Mouse (Mus musculus) adrenal gland, postnatal 25 days (tissue): ENCODE measurements around the gene Tbxas1. TPM values are rescaled to one million over a fixed set of nuclear protein-coding genes. Genes with fewer than 3 reads are reported as not detected.

Experiments used
- DNase-seq: peaks from one replicate; pipeline ENCODE4 v3.0.0; 2021; ENCODE audit warnings: mixed read lengths
- total RNA-seq: library from RNA; stranded (reverse); gene quantifications from 2 replicates; pipeline ENCODE4 v1.2.3, GENCODE M21; 2021

Tbxas1 gene
- total RNA-seq, 1 experiment from 2014 or later, result 5.3 TPM

DNA sequence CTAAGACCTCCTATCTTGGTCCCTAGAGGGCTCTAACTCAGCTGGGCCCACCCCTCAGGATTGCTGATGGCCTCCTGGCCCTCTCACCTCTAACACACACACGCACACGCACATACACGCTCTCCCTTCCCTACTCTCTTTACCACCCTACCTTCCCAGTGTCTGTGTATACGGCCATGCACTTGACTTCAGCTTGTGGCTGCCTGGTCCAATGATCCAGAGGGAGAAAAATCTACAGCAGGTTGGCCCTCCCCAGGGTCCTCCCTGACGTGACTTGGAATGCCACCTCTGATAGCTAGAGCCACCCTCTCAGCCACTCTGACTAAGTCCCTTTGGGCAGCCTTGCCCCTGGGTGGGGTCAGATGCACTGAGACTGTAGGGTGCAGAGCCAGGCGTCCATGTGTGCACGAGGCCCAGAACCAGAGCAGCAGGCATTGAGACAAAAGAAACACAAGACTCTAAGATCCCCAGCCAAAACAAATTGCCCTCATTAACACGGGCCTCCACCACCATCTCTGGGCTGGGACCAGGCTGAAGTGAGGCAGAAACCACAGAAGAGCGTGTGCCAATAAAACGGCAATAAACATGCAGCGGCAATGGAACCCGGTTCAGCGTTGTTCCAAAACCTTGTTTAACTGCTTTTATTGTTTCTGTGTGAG lies 179.1 kb downstream of the Tbxas1 start:
- no peak for DNase-seq

DNA sequence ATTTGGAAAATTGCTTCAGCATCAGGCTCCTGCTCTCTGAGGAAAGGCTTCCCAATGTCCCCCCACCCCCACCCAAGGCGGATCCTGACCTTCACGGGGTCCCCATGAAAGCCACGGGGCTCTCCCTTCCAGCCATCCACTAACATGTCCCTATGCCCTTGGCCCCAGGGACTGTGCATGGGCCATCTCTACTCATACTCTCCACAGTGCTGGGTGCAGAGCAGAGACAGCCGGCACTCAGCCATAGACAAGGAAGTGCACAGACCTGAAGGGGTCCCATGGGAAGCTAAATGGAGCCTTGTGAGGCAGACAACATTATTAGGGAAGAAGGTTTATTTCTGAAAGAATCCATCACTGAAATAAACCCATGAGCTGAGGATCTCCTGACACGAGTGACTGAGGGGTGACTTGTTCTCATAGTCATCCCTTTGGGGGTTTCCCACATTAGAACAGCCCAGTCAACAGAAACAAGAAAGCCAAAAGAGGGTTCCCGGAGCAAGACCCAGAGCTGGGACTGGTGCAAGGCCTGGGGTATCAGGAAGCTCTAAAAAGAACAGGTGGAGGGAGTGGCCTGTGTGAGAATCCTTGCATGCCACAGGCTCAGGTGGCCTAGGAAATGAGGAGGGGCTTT lies 179.8 kb downstream of the Tbxas1 start:
- no peak for DNase-seq

DNA sequence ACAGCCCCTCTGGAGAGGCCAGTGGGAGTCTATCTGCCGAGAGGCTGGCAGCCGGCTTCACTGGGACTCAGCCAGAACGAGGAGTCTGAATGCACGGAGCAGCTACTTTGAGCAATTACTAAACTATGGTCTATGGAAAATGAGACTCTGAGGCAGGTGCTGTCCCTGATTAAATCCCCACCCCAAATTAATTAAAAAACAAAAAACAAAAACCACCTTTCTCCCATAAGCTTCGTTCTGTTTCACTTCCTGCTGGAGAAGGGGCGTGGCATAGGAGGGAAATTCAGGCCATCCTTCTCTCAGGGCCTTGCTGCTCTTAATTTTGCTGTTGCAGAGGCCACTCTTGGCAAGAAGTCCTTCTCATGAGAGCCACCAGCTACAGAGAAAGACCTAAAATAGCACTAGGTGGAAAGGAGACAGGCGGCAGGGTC lies 180.6 kb downstream of the Tbxas1 start:
- no peak for DNase-seq

DNA sequence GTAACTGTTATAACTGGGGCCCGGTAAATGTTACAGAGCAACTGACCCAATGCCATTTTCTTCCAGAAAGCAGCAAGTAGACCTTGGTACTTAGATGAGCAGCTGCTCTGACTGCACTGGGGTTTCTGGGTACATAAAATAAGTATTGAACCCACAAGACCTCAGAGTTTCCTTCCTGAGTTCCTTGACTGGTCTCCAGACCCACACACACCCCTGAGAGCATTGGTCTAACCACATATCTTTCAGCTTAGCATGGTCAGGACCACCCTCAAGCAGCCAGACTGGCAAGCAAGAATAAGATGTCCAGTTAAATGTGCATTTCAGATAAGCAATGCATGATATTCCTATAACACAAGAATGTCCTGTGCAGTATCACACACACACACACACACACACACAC lies 182.0 kb downstream of the Tbxas1 start:
- DNase-seq, result no peak

DNA sequence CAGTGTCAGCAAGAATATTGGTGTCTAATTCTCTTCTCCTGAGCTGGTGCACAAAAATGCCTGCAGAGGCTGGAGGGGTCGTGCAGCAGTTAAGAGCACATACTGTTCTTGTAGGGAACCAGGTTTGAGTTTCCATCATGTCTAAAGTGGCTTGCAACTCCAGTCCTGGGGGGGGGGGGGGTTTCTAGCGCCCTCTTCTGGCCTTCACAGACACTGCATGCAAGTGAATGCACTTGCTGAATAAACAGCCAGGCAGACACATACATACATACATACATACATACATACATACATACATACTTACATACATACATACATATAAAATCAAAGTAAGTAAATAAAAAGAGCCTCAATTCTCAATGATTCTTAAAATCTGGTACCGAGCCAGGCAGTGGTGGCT lies 183.2 kb downstream of the Tbxas1 start:
- DNase-seq, result no peak

DNA sequence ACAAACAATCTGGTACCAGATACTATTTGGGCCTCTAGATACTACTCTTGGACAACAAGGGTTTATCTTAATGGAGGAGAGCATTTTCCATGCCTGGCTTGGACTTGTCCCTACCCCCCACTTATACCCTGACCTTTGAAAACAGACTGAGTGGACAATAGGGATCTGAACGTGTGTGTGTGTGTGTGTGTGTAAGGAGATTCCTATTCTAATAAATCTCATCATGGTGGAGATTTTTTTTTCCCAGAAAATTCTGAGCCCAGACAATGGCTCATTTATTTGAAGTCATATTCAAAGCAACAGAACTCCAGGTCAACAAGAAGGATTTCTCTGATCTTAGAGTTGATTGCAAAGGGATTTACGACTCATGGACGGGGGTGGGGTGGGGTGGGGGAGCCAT lies 183.7 kb downstream of the Tbxas1 start:
- DNase-seq, result no peak

DNA sequence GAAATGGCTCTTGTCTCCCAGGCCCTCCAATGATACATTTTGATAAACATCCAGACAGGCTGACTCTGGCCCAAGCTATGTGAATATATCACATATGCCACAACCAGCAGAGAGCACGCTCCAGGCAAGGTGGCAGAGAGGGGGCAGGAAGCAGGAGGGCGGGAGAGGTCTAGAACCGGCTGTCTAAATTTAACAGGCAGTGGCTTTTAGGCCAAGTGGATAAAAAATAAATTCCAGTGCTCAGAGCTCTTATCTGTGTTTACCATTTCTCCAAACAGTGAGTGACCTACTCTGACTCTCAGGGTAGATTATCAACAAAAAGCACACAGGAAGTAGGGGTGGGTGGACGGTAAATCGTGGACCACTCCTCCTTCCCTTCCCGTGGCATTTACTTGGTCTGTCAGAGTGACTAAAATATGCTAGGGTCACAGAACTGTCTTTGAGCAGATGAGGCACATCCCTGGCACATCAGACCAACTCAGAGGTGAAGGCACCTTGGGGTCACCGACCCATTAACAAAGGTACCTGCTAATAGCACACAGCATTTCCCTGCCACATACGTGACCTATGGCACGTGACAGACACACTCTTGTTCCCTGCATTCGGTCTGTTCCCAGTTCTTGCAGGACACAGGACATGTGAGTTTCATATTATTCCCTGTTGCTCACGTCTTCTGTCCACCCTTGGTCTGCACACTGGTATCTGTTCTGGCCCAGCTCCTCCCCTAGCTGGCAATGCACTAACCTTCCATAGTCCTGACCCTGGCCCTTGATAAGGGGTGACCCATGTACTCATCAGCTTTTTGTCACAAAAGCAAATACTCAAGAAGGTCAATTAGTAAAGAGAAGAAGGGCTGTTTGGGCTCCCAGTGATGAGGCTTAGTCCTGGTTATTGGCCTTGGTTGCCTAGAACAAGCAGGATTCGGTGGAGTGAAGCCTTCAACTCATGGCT lies 184.6 kb downstream of the Tbxas1 start:
- DNase-seq, result no peak

DNA sequence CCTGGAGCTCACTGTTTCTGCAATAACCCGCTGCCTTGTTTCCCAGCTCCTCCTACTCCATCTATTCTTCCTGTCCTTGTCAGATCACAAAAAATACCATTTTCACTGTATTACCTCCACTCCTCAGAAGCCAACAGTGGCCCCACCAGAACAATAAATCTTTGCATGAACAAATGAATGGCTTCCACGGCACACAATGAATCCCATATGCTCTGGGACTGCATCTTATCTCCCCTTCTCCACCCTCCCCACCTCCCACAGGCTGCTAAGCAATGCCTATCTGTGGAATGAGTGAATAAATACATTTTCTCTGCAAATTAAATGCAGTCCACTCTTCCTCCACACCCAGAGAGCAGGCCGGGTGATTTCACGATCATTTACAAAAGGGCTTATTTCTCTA lies 186.0 kb downstream of the Tbxas1 start:
- DNase-seq, result no peak

DNA sequence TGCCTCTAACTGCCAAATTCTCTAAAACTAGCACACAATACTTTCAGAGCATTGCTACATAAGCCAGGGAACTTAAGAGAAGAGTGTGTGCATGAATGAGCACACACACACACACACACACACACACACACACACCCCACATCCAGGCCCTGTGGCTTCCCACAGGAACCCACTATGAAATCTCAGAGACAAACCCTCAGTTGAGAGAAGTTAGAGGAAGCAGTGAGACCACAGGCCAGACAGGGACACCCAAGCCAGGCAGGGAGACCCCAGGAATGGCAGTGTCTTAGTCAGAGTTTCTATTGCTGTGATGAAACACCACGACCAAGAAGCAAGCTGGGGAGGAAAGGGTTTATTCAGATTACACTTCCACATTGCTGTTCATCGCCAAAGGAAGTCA lies 188.3 kb downstream of the Tbxas1 start:
- no peak for DNase-seq

DNA sequence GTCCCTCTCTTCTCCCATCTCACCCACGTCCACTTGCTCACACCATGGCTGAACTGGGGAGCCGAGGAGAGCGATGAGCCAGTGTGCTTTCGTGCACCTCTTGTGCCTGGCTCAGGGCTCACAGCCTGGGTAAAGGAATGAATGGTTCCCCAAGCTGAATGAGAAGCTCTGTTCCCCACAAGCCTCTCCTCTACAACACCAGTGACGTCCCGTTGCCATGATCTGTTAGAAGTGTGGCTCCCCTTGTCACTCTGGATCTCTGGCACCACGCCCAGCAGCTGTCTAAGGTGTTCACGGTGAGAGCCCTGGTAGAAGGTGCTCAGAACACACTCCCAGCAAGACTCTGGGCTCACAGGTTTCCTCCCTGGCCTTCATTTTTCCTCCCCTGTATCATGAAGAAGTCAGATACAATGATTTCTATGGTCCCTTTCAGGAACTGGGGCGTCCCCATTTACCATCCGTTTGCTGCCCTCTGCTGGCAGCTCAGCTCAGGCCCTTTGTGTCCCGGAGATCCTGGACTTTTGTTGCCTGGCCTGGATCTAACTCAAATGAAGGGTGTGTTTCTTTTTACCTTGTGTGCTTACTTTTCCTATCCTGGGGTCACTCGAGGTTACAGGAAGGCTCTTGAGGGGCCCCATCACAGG lies 191.9 kb downstream of the Tbxas1 start:
- DNase-seq, result peak; percentile 86

DNA sequence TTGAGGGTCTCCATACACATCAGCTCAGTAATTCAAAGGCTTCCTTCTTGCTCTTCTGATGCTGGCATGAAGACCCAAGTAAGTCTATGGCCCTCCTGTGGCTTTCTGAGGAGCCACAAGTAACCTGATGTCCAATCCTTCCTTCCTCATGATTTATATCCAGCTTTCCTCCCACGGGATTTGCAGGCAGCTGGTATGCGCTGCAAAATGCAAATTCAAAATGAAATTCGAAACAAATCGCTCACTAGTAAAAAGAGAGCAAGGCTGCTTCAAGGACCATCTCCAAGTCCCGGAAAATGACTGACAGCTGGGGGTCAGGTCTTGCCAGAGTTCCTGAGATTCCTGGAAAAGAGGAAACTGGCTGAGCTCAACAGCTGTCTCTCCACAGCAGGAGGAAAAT lies 197.5 kb downstream of the Tbxas1 start:
- no peak for DNase-seq

DNA sequence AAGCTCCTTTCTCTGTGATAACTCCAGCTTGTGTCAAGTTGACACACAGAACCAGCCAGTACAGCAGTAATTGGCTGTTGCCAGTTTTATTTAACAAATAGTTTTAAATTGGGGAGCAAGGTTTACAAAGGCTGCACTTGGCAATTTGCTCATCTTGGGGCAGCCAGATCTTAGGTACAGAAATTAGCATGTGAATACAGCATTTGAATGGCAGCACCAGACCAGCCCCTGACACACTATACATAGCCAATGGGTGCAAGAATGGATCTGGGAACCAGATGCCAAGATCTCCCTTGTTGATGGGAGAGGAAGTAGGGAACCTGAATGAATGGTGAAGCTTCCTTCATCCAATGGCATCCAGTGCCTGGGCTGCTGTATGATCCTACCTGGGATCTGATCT lies 199.0 kb downstream of the Tbxas1 start:
- no peak for DNase-seq

DNA sequence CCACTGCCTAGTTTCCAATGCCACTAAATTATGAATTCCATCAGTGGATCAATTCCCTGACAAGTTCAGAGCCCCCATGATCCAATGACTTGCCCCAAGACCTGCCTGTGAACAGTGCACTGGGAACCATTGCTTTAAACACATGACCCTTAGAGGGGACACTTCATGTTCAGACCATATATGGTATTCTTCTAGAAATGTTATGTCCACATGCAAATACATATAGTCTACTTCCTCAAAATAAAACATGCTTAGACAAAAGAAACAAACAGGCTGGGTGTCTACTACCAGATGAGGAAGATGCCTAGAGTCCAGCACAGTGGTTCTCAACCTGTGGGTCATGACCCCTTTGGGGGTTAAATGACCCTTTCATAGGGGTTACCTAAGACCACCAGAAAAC lies 201.3 kb downstream of the Tbxas1 start:
- DNase-seq, result no peak

DNA sequence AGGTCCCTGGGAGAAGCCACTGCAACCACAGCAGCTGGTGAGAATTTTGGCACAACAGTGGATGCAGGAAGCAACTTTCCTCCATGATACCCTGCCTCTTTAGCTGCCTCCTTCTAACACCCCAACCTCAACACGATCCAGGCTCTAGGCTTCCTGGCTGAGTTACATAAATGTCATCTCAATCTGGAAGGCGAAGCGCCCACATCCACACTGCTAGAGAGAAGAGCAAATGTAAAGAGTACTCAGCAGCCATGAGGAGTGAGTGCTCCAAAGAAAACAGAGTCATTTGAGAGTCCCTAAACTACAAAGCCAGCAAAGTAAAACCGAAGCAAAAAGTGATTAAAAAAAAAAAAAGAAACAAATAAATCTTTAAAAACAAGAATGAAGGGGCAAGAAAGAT lies 229.4 kb downstream of the Tbxas1 start:
- DNase-seq, result no peak

DNA sequence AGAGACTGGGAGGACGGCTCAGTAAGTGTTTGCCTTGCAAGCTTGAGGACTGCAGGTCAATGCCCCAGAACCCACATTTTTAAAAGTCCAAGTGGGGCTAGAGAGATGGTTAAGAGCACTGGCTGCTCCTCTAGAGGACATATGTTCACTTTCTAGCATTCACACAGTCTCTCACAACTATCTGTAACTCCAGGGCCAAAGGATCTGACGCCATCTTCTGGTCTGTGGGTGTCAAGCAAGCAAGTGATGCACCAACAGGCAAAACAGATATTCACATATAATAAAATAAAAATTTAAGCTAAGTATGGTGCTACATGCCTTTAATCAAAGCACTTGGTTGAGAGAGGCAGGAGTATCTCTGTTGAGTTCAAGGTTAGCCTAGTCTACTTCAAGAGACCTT lies 231.6 kb downstream of the Tbxas1 start:
- DNase-seq, result no peak

DNA sequence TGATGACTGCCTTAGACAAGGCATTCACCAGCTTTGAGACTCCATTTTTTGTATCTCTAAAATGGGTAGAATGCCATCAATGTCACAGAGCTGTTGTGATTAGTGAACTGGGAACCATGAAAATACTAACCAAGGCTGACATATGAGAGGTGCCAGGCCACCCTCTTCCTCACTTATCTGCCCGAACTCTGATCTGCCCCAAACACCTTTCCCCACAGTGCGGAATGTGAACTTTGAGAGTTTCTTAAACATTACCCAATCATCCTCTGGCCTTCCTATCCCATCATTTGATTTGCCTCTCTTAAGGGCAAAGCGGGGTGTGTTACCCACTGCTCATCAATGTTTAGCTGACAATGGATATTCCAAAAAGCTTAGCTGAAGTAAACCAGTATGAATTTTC lies 237.5 kb downstream of the Tbxas1 start:
- DNase-seq, result no peak

DNA sequence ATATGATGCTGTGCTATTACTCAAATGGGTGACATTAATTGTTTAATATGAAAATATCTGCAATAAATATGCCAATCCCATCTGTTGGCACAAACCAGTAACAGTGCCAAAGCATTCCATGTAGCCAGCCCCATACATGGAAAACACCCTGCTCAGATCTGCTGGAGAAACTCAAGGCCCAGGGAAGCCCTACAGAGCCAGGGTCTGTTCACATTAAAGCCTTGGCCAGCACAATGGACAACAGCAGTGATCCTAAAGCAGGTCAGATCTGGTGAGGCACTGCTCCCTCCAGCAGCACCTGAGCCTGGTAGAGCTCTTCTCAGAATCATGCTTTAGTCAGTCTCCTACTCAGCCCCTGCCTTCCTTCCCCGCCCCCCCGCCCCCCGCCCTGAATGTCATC lies 237.9 kb downstream of the Tbxas1 start:
- no peak for DNase-seq

DNA sequence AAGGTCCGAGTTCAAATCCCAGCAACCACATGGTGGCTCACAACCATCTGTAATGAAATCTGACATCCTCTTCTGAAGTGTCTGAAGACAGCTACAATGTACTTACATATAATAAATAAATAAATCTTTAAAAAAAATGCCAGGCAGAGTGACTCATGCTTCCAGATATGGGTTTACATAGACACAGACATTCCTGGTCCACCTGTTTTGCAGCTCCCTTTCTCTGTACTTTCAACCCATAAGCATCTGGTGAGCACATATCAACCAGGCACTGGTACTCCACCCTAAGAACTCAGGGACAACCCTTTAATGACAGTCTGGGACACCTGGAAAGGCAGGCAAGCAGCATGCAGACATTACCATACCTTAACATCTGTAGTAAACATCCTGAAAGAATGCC lies 240.2 kb downstream of the Tbxas1 start:
- DNase-seq, result no peak

DNA sequence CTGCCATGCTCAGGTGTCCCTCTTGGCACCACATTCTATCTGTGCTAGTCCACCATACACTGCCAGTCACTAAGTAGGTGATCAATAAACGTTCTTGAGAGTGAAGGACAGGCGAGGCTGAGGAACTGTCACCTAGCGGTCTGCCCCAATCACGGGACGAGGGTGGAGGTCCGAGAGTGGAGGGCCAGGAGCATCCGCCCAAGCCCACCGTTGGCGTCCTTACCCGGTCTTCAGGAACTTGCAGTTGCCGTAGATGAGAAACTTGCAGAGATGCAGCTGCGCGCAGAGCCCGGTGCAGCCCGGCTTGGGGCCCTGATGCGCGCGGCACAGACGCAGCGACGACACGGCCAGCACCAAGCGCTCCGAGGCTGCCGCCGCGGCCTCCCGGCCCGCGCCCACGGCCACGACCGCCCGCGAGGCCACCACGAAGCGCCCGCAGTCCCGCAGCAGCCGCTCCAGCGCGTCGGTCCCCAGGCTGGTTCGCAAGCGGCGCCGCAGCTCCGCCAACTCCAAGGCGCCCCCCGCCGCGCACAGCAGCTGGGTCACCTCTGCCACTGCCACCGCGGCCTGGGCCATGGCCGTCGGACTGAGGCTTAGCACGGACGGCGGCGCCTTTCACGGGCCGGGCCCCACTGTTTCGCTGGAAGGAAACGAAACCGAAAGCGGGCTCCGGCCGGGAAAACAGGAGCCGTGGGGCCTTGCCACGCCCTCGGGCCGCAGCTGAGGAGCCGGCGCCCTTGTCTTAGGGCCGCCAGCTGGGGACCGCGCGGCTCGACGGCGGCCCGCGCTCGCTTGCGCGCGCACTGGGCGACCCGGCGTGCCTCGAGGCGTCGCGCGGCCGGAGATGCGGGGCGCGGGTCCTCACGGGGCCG lies 242.6 kb downstream of the Tbxas1 start, which contains the start of gene Parp12:
Parp12 (minus strand) TSS at position 766 of the 872 bp plus-strand sequence.
- peak; percentile 84 for DNase-seq

DNA sequence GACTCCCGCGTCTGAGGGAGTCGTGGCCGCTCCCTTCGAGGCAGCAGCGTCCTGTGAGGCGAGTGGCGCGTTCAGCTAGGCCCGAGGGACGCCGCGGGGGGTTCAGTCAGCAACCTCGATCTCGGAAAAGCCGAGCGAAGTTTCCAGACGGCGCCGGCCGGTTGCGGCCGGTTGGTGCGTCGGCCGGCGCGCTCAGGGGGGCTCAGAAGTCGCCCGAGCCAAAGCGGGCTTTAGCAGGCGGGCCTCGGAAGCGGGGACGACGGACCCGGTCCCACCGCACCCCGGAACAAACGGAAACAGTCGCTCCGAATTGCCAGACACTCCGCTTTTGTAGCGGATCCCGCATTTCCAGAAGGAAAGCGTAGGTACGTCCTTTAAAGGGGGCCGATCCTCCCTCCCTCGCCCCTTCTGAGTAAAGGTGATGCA lies 243.3 kb downstream of the Tbxas1 start:
- DNase-seq, result no peak

DNA sequence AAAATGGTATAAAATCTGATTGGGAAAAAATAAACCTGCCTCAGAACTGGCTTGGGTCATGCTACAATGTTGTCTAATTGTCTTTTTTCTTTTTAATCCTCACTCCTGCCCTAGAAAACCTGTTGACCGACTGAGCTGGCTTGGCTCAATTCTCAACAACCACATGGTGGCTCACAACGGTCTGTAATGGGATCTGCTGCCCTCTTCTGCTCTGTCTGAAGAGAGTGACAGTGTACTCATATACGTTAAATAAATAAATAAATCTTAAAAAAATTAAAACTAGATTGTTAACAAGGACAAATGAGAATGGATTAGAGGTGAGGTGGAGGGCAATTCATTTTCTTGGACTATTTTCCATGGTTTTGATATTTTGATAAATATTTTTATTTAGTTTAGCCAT lies 245.5 kb downstream of the Tbxas1 start:
- DNase-seq, result no peak

DNA sequence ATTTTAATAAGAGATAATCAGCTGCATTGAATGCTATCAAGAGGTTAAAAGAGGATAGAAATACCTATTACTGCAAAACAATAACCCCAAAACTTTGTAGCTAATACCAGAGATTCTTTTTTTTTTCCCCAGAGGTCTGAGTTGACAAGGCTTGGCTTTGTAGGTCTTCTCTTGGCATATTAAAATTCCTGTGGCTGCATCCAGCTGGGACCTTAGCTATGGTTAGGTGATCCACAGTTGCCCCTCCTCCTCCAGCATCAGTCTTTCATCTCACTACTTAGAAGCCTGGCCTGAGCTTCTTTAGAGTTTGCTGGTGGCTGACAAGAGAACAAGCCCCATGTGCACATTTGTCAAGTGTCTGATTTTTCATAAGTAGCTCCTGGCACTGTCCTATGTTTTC lies 249.5 kb downstream of the Tbxas1 start:
- DNase-seq, result no peak
